Mouse (Mus musculus) forebrain, embryonic 12.5 days (tissue): ENCODE results near the gene Armc7. TPM values are rescaled to one million over a fixed set of nuclear protein-coding genes. Genes with fewer than 3 reads are reported as not detected.
"Not testable (repeated sequence)": the region's sequence is repeated elsewhere in the genome, so short reads cannot be mapped to it uniquely, and the experiment has no call there.

Experiments used
- ATAC-seq: fragments of 200-750 bp; cut with Nextera tagmentation; 2 replicates; pipeline ENCODE4 v1.8.0; 2017; ENCODE audit warnings: moderate TSS enrichment; ENCODE audit not compliant: low FRiP score
- H3K27ac ChIP-seq: fragments of 300-500 bp; sonication (generic); 2 replicates; pipeline ENCODE4 v1.5.1; 2016; ENCODE audit warnings: mild to moderate bottlenecking
- H3K27me3 ChIP-seq: fragments of 300-500 bp; sonication (generic); 2 replicates; pipeline ENCODE4 v1.6.1; 2016; ENCODE audit warnings: mild to moderate bottlenecking
- H3K36me3 ChIP-seq: fragments of 300-500 bp; sonication (generic); replicated peaks from 2 replicates; pipeline ENCODE4 v1.6.1; 2016; ENCODE audit warnings: mild to moderate bottlenecking
- H3K4me1 ChIP-seq: fragments of 300-500 bp; sonication (generic); 2 replicates; pipeline ENCODE4 v1.6.1; 2016
- H3K4me2 ChIP-seq: fragments of 300-500 bp; sonication (generic); 2 replicates; pipeline ENCODE4 v1.6.1; 2016; ENCODE audit warnings: mild to moderate bottlenecking, moderate library complexity
- H3K4me3 ChIP-seq: fragments of 300-500 bp; sonication (generic); replicated peaks from 2 replicates; pipeline ENCODE4 v1.5.1; 2016; ENCODE audit warnings: mild to moderate bottlenecking
- H3K9ac ChIP-seq: fragments of 300-500 bp; sonication (generic); 2 replicates; pipeline ENCODE4 v1.6.1; 2016; ENCODE audit warnings: mild to moderate bottlenecking
- H3K9me3 ChIP-seq: fragments of 300-500 bp; sonication (generic); 2 replicates; pipeline ENCODE4 v1.6.1; 2016
- WGBS: fragments of 180-500 bp; shearing (Covaris S2); methylation state at CpG from one replicate; pipeline ENCODE4 v1.1.7; 2016; 5-methylcytosine and 5-hydroxymethylcytosine counted together
- polyA plus RNA-seq: library from polyadenylated mRNA; unstranded; fragments of >200 nt; fragmentation: Nextera tagmentation; extraction: Ambion mirVana; gene quantifications from 2 replicates; pipeline ENCODE4 v1.2.1, GENCODE M21; 2016

The Armc7 gene
- polyA plus RNA-seq, 1 experiment from 2014 or later, result 11.0 TPM

GRCm38 (mm10) chr11:115457405-115457804, 18.1 kb upstream of the Armc7 start:
- Histone ChIP-seq H3K36me3 (no peaks in the 10 kb centered on the region), H3K9ac (no peak overlapping the region), H3K4me1 (peaks cover 8% of the 10 kb centered on the region; the same call in 1 of the 2 replicates), H3K27me3 (no peaks in the 10 kb centered on the region), H3K4me2 (no peak overlapping the region), H3K4me3 (no peak overlapping the region), H3K27ac (no peak overlapping the region), H3K9me3 (peaks cover 4% of the 10 kb centered on the region; the same call in 1 of the 2 replicates)
- no peak for ATAC-seq
- 46% methylated on average over 6 of the region's 6 CpGs for WGBS

- Histone ChIP-seq H3K4me3 (no peak overlapping the region), H3K36me3 (no peaks in the 10 kb centered on the region), H3K4me1 (peaks cover 10% of the 10 kb centered on the region; the same call in 1 of the 2 replicates), H3K9me3 (no peaks in the 10 kb centered on the region), H3K9ac (no peak overlapping the region), H3K27ac (no peak overlapping the region), H3K4me2 (no peak overlapping the region), H3K27me3 (no peaks in the 10 kb centered on the region)
- no peak for ATAC-seq
- WGBS, result 16% methylated on average over 8 of the region's 8 CpGs
Observed at GRCm38 (mm10) chr11:115460976-115461375, 14.5 kb upstream of the Armc7 start.

- H3K4me1 ChIP-seq, result peaks cover 10% of the 10 kb centered on the region; the same call in 1 of the 2 replicates
- H3K27me3 ChIP-seq, result no peaks in the 10 kb centered on the region
- H3K4me2 ChIP-seq, result no peak overlapping the region
- ATAC-seq, result no peak
- H3K27ac ChIP-seq, result no peak overlapping the region
- no peaks in the 10 kb centered on the region for H3K36me3 ChIP-seq
- H3K9ac ChIP-seq, result no peak overlapping the region
- no peak overlapping the region for H3K4me3 ChIP-seq
- no peaks in the 10 kb centered on the region for H3K9me3 ChIP-seq
- 76% methylated on average over 5 of the region's 5 CpGs for WGBS
Observed at GRCm38 (mm10) chr11:115461846-115462242, 13.6 kb upstream of the Armc7 start.

- no peak within 1 kb of the TSS for H3K4me2 ChIP-seq
- H3K4me3 ChIP-seq, result no peak within 1 kb of the TSS
- H3K27me3 ChIP-seq, result no peaks in the 10 kb centered on the region
- peaks cover 11% of the 10 kb centered on the region; the same call in 1 of the 2 replicates for H3K4me1 ChIP-seq
- H3K9ac ChIP-seq, result no peak within 1 kb of the TSS
- no peaks in the 10 kb centered on the region for H3K36me3 ChIP-seq
- no peaks in the 10 kb centered on the region for H3K9me3 ChIP-seq
- WGBS, result 82% methylated on average over 16 of the region's 16 CpGs
- H3K27ac ChIP-seq, result no peak within 1 kb of the TSS
- ATAC-seq, result no peak
Observed at GRCm38 (mm10) chr11:115462243-115462891, 13.1 kb upstream of the Armc7 start, which contains the start of gene Slc16a5. Gene Slc16a5, plus strand, starts transcription at chr11:115462474.

DNA sequence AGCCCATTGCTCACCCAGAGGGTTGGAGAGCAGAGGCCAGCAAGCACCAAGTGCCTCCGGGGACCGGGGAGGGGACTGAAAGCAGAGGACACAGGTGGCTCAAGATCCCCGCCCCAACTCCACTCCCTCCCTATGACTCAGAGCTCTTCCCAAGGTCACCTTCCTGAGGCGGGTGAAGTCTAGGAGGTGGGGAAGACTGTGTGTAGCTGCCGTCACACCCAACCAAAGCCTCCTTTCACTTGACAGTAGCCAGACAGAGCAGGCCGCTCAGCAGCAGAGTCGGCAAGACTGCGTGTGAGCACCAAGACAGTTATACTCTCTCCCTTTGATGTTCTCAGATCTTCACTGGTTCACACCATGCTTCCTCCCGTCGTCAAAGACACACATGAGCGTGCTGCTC, 12.1 kb upstream of the Armc7 start:
- WGBS, result 77% methylated on average over 11 of the region's 11 CpGs
- H3K4me1 ChIP-seq, result peaks cover 8% of the 10 kb centered on the region; the same call in 1 of the 2 replicates
- no peak overlapping the region for H3K27ac ChIP-seq
- no peaks in the 10 kb centered on the region for H3K9me3 ChIP-seq
- H3K4me3 ChIP-seq, result no peak overlapping the region
- H3K9ac ChIP-seq, result no peak overlapping the region
- ATAC-seq, result no peak
- H3K27me3 ChIP-seq, result no peaks in the 10 kb centered on the region
- no peak overlapping the region for H3K4me2 ChIP-seq
- no peaks in the 10 kb centered on the region for H3K36me3 ChIP-seq

DNA sequence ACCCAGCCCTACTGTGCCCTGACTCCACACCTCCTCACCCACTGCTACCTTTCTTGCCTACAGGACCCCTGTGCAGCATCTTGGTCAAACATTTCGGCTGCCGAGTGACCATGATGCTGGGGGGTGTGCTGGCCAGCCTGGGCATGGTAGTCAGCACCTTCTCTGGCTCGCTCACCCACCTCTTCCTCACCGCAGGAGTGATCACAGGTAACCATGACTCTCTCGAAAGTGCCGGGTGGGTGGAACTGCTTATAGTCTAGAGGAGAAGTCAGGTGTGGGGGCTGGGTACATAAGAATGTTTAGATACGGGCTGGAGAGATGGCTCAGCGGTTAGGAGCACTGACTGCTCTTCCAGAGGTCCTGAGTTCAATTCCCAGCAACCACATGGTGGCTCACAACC, 10.6 kb upstream of the Armc7 start:
- H3K27me3 ChIP-seq, result no peaks in the 10 kb centered on the region
- 91% methylated on average over 8 of the region's 8 CpGs for WGBS
- H3K9me3 ChIP-seq, result no peaks in the 10 kb centered on the region
- no peak overlapping the region for H3K9ac ChIP-seq
- H3K36me3 ChIP-seq, result no peaks in the 10 kb centered on the region
- peaks cover 8% of the 10 kb centered on the region; the same call in 1 of the 2 replicates for H3K4me1 ChIP-seq
- H3K4me2 ChIP-seq, result no peak overlapping the region
- H3K4me3 ChIP-seq, result no peak overlapping the region
- H3K27ac ChIP-seq, result no peak overlapping the region
- no peak for ATAC-seq

DNA sequence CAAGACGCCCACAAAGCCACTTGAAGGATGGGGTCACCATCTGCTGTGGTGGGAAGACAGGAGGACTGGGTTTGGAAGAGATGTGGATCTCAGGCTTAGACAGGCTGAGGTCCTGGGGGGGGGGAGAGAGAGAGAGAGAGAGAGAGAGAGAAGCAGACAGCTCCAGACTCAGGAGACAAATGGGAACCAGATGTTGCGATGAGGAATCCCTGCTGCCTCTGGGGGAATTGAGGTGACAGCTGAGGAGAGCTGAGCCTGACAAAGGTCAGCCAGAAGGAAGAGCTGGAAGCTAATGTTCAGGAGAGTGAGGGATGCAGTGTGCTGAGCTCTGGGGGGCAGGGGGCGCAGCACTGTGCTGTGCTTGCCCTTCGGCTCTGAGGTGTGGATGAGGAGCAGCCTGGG, 8.2 kb upstream of the Armc7 start:
- ATAC-seq, result no peak
- H3K9me3 ChIP-seq, result no peaks in the 10 kb centered on the region
- 56% methylated on average over 4 of the region's 4 CpGs for WGBS
- H3K9ac ChIP-seq, result no peak overlapping the region
- no peaks in the 10 kb centered on the region for H3K27me3 ChIP-seq
- H3K4me2 ChIP-seq, result no peak overlapping the region
- H3K4me3 ChIP-seq, result no peak overlapping the region
- H3K27ac ChIP-seq, result no peak overlapping the region
- H3K4me1 ChIP-seq, result peaks cover 7% of the 10 kb centered on the region; the same call in 1 of the 2 replicates
- H3K36me3 ChIP-seq, result no peaks in the 10 kb centered on the region

GRCm38 (mm10) chr11:115472183-115472582, 3.3 kb upstream of the Armc7 start:
- Histone ChIP-seq H3K4me3 (no peak overlapping the region), H3K4me1 (peaks cover 34% of the 10 kb centered on the region), H3K36me3 (no peaks in the 10 kb centered on the region), H3K27ac (no peak overlapping the region), H3K27me3 (no peaks in the 10 kb centered on the region), H3K9me3 (no peaks in the 10 kb centered on the region), H3K9ac (no peak overlapping the region), H3K4me2 (no peak overlapping the region)
- WGBS, result 87% methylated on average over 7 of the region's 7 CpGs
- no peak for ATAC-seq

- peaks cover 35% of the 10 kb centered on the region for H3K4me1 ChIP-seq
- no peaks in the 10 kb centered on the region for H3K27me3 ChIP-seq
- 30% methylated on average over 15 of the region's 15 CpGs for WGBS
- H3K36me3 ChIP-seq, result no peaks in the 10 kb centered on the region
- H3K27ac ChIP-seq, result peak overlapping the region; percentile 74
- H3K9me3 ChIP-seq, result no peaks in the 10 kb centered on the region
- no peak overlapping the region for H3K9ac ChIP-seq
- H3K4me3 ChIP-seq, result no peak overlapping the region
- peak overlapping the region; percentile 17 for H3K4me2 ChIP-seq
- no peak; the same call in 1 of the 2 replicates for ATAC-seq
Observed at GRCm38 (mm10) chr11:115473626-115474275, 1.7 kb upstream of the Armc7 start.

DNA sequence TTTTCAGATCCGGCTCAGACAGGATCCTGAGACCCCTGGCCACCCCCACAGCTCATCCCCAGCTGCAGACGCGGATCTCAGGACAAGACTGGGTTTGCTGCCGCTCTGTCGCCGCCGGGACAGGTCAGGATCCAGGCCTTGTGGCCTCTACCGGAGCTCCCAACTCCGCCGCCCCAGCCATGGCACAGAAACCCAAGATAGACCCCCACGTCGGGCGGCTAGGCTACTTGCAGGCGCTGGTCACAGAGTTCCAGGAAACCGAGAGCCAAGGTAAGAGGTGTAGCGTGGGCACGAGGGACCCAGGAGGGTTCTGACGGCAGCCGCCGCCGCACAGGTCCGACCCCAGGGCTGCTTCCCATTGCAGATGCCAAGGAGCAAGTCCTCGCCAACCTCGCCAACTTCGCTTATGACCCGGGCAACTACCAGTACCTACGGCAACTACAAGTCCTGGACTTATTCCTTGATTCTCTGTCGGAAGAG, 331 bp downstream of the Armc7 start:
- H3K4me1 ChIP-seq, result peaks cover 35% of the 10 kb centered on the region
- no peak; the same call in 1 of the 2 replicates for ATAC-seq
- 4% methylated on average over 28 of the region's 28 CpGs for WGBS
- H3K4me3 ChIP-seq, result peak overlapping the region; percentile 85
- no peaks in the 10 kb centered on the region for H3K36me3 ChIP-seq
- no peak overlapping the region for H3K27ac ChIP-seq
- H3K27me3 ChIP-seq, result no peaks in the 10 kb centered on the region
- no peaks in the 10 kb centered on the region for H3K9me3 ChIP-seq
- H3K9ac ChIP-seq, result peak overlapping the region; percentile 79
- H3K4me2 ChIP-seq, result peak overlapping the region; percentile 99

DNA sequence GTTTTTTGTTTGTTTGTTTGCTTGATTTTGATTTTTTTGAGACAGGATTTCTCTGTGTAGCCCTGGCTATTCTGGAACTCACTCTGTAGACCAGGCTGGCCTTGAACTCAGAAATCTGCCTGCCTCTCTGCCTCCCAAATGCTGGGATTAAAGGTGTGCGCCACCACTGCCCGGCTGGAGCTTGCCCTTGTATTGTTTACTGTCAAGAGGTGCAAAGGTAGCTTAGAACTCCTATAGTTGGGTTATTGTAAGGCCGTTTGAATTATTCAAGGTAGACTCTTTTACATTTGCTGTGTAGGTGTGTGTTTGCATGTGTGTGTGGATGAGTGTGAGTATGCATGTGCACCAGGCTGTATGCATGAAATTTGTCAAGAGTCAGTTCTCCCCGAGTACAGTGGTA, 1.2 kb downstream of the Armc7 start:
- peaks cover 35% of the 10 kb centered on the region for H3K4me1 ChIP-seq

GRCm38 (mm10) chr11:115477388-115477787, 1.9 kb downstream of the Armc7 start:
- WGBS, result 90% methylated on average over 7 of the region's 7 CpGs
- not testable (repeated sequence) for H3K27ac ChIP-seq, H3K4me2 ChIP-seq, H3K9me3 ChIP-seq, H3K9ac ChIP-seq, ATAC-seq, H3K4me3 ChIP-seq, H3K36me3 ChIP-seq, H3K27me3 ChIP-seq
- H3K4me1 ChIP-seq, result peaks cover 35% of the 10 kb centered on the region

More for the DNA sequence above, 1.2 kb downstream of the Armc7 start:
- H3K4me3 ChIP-seq, result peak overlapping the region; percentile 85; the same call in 1 of the 2 replicates
- not testable (repeated sequence) for H3K27ac ChIP-seq, H3K27me3 ChIP-seq, H3K36me3 ChIP-seq, ATAC-seq, H3K9me3 ChIP-seq, H3K9ac ChIP-seq
- WGBS, result 84% methylated on average over 4 of the region's 4 CpGs
- H3K4me2 ChIP-seq, result peak overlapping the region; percentile 99
